Mouse (Mus musculus): ENCODE results near the gene Gpr183. TPM values are rescaled to one million over a fixed set of nuclear protein-coding genes. Genes with fewer than 3 reads are reported as not detected.

The Gpr183 gene
- polyA plus RNA-seq, 1 experiment from 2014 or later: 3.0 TPM

DNA sequence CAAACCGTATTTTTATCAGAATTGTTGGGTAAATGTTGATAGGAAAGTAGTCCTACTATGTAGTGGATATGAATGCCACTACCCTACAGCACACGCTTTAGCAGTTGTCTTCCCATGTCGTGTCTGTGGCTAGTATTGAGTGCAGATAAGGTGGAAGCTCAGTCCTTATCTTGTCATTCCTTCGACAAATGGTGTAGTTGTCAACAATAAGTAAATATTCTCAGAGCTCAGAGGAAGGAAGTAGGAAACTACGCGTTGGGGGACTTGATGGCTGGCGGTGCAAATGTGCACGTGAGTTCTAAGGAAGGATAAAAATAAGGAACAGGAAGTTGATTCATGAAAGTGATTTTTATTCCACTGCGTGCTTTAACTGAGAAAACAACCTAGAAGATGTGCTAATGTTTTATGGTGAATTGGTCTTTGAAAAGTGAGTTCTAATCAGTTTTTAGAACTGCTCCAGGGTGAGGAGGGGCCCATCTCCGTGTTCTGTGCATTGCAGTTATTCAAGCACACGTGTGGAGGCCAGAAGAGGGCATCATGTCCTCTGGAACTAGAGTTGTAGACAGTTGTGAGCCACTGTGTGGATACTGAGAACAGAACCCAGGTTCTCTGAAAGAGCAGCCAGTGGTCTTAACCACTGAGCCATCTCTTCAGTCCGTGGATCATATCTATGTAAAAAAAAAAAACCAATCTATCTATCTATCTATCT, 35.6 kb downstream of the Gpr183 start:
- no peak overlapping the region for H3K4me2 ChIP-seq (ENCODE audit: low read depth, severe bottlenecking)
- no peaks in the 10 kb centered on the region for H3K27me3 ChIP-seq (ENCODE audit: control insufficient read depth, insufficient read depth, low read length)
- no peak overlapping the region for H3K27ac ChIP-seq (replicated peaks; ENCODE audit: low read depth, low read length)
- no peaks in the 10 kb centered on the region for H3K36me3 ChIP-seq (ENCODE audit: control insufficient read depth, insufficient read depth, low read length)
- H3K4me3 ChIP-seq (ENCODE audit: low read depth, low read length): no peak overlapping the region
- no peak overlapping the region for H3K9ac ChIP-seq (ENCODE audit: low read length)
- 87% methylated on average over 12 of the region's 12 CpGs for WGBS
- H3K4me1 ChIP-seq (ENCODE audit: control insufficient read depth, insufficient read depth, low read length): no peaks in the 10 kb centered on the region
- H3K9me3 ChIP-seq (ENCODE audit: control insufficient read depth, low read length): no peaks in the 10 kb centered on the region
- ATAC-seq (ENCODE audit: insufficient number of reproducible peaks, low FRiP score, low TSS enrichment, low read depth) (no peak), DNase-seq (ENCODE audit: low spot score) (no peak)

DNA sequence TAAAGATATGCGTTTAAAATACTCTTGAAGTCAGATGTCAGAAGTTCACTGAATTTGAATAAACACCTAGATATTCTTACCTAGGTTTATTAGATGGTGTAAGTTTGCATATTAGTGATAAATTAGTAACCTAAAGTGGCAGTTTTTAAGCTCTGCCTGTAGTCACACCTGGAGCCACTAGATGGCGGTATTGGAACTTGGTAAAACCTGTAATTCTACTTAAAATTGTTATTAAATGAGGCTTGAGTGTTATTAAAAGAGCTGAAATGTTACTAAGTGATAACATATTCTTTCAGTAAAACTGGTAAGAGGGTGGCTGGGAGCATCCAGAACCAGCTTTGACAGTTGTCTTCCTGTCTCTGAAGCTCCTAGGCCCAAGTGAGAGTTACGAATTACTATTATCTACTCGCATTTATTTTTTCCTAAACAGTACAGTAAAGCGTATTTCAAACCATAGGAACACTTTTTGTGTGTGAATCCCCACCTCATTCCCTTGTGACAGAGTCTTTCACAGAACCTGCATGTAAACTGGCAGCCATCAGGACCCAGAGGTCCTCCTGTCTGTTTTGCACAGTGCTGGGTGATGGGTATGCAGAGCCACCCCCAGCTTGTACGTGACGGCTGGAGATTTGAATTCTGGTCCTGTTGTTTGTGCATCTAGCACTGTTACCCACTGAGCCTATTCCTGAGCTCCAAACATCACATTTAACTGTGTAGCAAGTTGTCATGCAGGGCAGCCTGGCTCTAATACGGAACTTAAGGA, 36.4 kb downstream of the Gpr183 start:
- Histone ChIP-seq H3K9me3 (ENCODE audit: control insufficient read depth, low read length) (no peaks in the 10 kb centered on the region), H3K4me1 (ENCODE audit: control insufficient read depth, insufficient read depth, low read length) (no peaks in the 10 kb centered on the region), H3K4me3 (ENCODE audit: low read depth, low read length) (no peak overlapping the region), H3K9ac (ENCODE audit: low read length) (no peak overlapping the region), H3K27me3 (ENCODE audit: control insufficient read depth, insufficient read depth, low read length) (no peaks in the 10 kb centered on the region), H3K27ac (replicated peaks; ENCODE audit: low read depth, low read length) (no peak overlapping the region), H3K36me3 (ENCODE audit: control insufficient read depth, insufficient read depth, low read length) (no peaks in the 10 kb centered on the region), H3K4me2 (ENCODE audit: low read depth, severe bottlenecking) (no peak overlapping the region)
- whole genome bisulfite sequencing: 71% methylated on average over 8 of the region's 8 CpGs
- no peak for ATAC-seq (ENCODE audit: insufficient number of reproducible peaks, low FRiP score, low TSS enrichment, low read depth)
- DNase-seq (ENCODE audit: low spot score): peak; percentile 65

DNA sequence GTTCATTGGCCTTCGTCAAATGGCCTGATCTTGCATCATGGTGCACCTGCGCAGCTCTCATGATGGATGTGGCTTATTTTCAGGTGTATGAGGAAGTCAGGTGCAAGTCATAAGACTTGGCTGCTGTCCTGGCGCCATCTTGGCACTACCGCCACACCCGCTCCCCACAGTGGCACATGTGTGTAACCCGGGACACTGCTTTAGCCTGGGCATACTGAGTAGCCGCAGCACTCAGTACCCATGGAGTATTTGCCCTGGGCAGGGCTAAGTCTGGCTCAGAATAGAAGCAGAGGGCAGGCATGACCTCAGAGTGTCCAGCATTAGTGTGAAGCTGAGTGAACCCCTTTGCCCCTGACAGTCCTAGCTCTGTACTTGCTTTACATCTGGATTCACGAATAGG, 37.5 kb downstream of the Gpr183 start:
- Histone ChIP-seq H3K4me3 (ENCODE audit: low read depth, low read length) (no peak overlapping the region), H3K4me1 (ENCODE audit: control insufficient read depth, insufficient read depth, low read length) (no peaks in the 10 kb centered on the region), H3K9me3 (ENCODE audit: control insufficient read depth, low read length) (no peaks in the 10 kb centered on the region), H3K36me3 (ENCODE audit: control insufficient read depth, insufficient read depth, low read length) (no peaks in the 10 kb centered on the region), H3K9ac (ENCODE audit: low read length) (no peak overlapping the region), H3K27me3 (ENCODE audit: control insufficient read depth, insufficient read depth, low read length) (no peaks in the 10 kb centered on the region), H3K4me2 (ENCODE audit: low read depth, severe bottlenecking) (no peak overlapping the region), H3K27ac (replicated peaks; ENCODE audit: low read depth, low read length) (no peak overlapping the region)
- WGBS: 91% methylated on average over 8 of the region's 8 CpGs
- no peak for ATAC-seq (ENCODE audit: insufficient number of reproducible peaks, low FRiP score, low TSS enrichment, low read depth)
- DNase-seq (ENCODE audit: low spot score): no peak

DNA sequence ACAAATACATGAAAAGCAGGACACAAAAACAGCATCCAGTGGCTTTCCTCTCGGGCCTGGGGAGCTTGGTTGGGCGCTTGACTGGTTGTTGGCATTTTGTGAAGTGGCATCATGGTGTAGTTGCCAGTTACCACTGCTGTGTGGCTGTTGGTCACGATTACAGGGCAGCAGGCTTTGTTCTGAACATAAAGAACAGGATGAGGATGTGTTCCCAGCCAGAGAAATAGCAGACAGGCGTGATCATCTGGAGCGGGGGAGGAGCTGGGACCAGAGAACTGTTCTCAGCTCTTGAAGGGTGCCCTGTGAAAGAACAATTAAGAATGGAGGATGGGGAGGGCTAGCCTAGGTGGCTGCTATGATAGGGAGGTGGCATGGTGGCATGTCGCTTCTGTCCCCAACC, 38.1 kb downstream of the Gpr183 start:
- 84% methylated on average over 6 of the region's 6 CpGs for WGBS
- no peak for ATAC-seq (ENCODE audit: insufficient number of reproducible peaks, low FRiP score, low TSS enrichment, low read depth)
- H3K9ac ChIP-seq (ENCODE audit: low read length): no peak overlapping the region
- no peak for DNase-seq (ENCODE audit: low spot score)
- no peak overlapping the region for H3K4me2 ChIP-seq (ENCODE audit: low read depth, severe bottlenecking)
- no peaks in the 10 kb centered on the region for H3K9me3 ChIP-seq (ENCODE audit: control insufficient read depth, low read length)
- no peak overlapping the region for H3K4me3 ChIP-seq (ENCODE audit: low read depth, low read length)
- no peak overlapping the region for H3K27ac ChIP-seq (replicated peaks; ENCODE audit: low read depth, low read length)
- no peaks in the 10 kb centered on the region for H3K4me1 ChIP-seq (ENCODE audit: control insufficient read depth, insufficient read depth, low read length)
- H3K27me3 ChIP-seq (ENCODE audit: control insufficient read depth, insufficient read depth, low read length): no peaks in the 10 kb centered on the region
- no peaks in the 10 kb centered on the region for H3K36me3 ChIP-seq (ENCODE audit: control insufficient read depth, insufficient read depth, low read length)

DNA sequence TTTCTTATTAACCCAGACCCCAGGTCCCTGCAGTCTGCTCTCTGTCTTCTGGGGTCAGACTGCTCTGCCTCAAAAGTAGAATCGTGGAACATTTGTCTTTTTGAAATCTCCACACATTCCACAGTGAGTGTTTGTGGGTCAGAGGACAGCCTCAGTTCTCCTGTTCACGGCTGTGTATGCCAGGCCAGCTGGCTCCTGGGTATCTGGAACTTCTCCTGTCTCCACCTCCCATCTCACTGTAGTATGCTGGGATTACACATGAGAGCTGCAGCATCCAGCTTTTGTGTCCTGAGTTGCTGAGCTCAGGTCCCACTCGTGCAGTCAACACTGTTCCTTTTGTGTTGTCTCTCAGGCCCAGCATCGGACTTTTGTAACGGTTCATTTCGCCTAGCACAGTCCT, 40.1 kb downstream of the Gpr183 start:
- Histone ChIP-seq H3K36me3 (ENCODE audit: control insufficient read depth, insufficient read depth, low read length) (no peaks in the 10 kb centered on the region), H3K4me2 (ENCODE audit: low read depth, severe bottlenecking) (no peak overlapping the region), H3K9ac (ENCODE audit: low read length) (no peak overlapping the region), H3K27ac (replicated peaks; ENCODE audit: low read depth, low read length) (no peak overlapping the region), H3K27me3 (ENCODE audit: control insufficient read depth, insufficient read depth, low read length) (no peaks in the 10 kb centered on the region), H3K4me1 (ENCODE audit: control insufficient read depth, insufficient read depth, low read length) (no peaks in the 10 kb centered on the region), H3K4me3 (ENCODE audit: low read depth, low read length) (no peak overlapping the region), H3K9me3 (ENCODE audit: control insufficient read depth, low read length) (no peaks in the 10 kb centered on the region)
- ATAC-seq (ENCODE audit: insufficient number of reproducible peaks, low FRiP score, low TSS enrichment, low read depth) (no peak), DNase-seq (ENCODE audit: low spot score) (no peak)
- WGBS: 90% methylated on average over 6 of the region's 6 CpGs

DNA sequence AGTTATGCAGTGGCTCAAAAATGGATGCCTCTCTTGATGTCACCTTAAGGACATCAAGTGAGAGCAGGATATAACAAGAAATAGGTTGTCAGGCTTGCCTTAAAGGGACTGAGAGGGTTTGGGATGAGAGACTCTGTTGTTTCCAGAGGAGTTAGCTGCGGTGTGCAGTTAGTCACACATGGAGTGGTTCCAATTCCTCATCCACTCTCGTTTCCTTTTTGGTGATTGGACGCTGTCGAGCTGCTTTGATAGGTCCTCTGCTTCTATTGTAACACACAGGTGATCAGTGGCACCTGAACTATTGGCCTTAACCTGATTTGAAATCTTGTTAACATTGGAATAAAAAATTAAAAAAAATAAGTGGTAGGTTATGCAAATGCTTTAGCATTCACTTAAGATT, 42.3 kb downstream of the Gpr183 start:
- H3K36me3 ChIP-seq (ENCODE audit: control insufficient read depth, insufficient read depth, low read length): no peaks in the 10 kb centered on the region
- no peaks in the 10 kb centered on the region for H3K27me3 ChIP-seq (ENCODE audit: control insufficient read depth, insufficient read depth, low read length)
- H3K4me1 ChIP-seq (ENCODE audit: control insufficient read depth, insufficient read depth, low read length): no peaks in the 10 kb centered on the region
- H3K9ac ChIP-seq (ENCODE audit: low read length): no peak overlapping the region
- no peak overlapping the region for H3K4me2 ChIP-seq (ENCODE audit: low read depth, severe bottlenecking)
- H3K27ac ChIP-seq (replicated peaks; ENCODE audit: low read depth, low read length): no peak overlapping the region
- DNase-seq (ENCODE audit: low spot score) (no peak), ATAC-seq (ENCODE audit: insufficient number of reproducible peaks, low FRiP score, low TSS enrichment, low read depth) (no peak)
- H3K4me3 ChIP-seq (ENCODE audit: low read depth, low read length): no peak overlapping the region
- H3K9me3 ChIP-seq (ENCODE audit: control insufficient read depth, low read length): no peaks in the 10 kb centered on the region
- 90% methylated on average over 4 of the region's 4 CpGs for WGBS

DNA sequence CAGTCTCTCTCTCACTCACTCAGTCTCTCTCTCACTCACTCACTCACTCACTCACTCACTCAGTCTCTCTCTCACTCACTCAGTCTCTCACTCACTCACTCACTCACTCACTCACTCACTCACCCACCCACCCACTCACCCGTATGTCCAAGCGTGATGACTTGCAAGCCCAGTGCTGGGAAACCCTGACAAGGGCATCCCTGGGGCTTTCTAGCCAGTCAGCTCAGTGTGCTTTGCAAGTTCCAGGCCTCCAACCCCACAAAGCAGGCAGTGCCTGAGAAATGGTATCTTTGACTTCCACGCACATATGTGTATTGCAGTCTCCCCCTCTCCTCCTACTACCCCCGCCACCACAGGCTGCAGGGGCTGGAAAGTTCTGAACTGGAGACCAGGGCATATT, 43.0 kb downstream of the Gpr183 start:
- H3K9me3 ChIP-seq (ENCODE audit: control insufficient read depth, low read length): no peaks in the 10 kb centered on the region
- ATAC-seq (ENCODE audit: insufficient number of reproducible peaks, low FRiP score, low TSS enrichment, low read depth) (no peak), DNase-seq (ENCODE audit: low spot score) (no peak)
- H3K4me3 ChIP-seq (ENCODE audit: low read depth, low read length): no peak overlapping the region
- H3K4me1 ChIP-seq (ENCODE audit: control insufficient read depth, insufficient read depth, low read length): no peaks in the 10 kb centered on the region
- no peak overlapping the region for H3K4me2 ChIP-seq (ENCODE audit: low read depth, severe bottlenecking)
- H3K27me3 ChIP-seq (ENCODE audit: control insufficient read depth, insufficient read depth, low read length): no peaks in the 10 kb centered on the region
- H3K36me3 ChIP-seq (ENCODE audit: control insufficient read depth, insufficient read depth, low read length): no peaks in the 10 kb centered on the region
- H3K27ac ChIP-seq (replicated peaks; ENCODE audit: low read depth, low read length): no peak overlapping the region
- 93% methylated on average over 4 of the region's 4 CpGs for WGBS
- H3K9ac ChIP-seq (ENCODE audit: low read length): no peak overlapping the region

DNA sequence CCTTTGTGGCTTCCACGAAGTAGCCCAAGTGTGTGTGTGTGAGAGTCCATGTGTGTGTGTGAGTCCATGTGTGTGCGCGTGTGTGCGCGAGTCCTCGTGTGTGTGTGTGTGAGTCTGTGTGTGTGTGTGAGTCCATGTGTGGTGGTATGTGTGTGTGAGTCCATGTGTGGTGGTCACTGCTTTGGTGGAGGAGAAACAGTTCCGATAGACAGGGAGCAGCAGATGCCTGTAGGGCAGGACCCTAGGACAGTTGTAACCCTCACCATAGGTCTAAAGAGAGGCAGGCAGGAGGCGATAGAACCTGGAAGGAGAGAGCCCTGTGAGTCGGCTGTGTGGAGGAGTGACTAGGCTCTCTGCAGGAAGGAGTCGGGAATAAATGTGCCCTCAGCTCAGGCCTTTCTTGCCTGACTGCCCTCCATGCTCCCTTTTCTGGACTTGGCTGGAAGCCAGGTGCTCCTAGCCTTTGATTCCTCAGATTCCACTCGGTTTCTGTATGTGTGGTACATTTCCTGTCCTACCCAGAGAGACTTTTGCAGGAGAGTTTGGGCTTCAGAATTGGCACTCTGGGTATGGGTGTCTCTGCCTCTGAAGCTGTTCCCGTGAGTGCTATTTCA, 44.4 kb downstream of the Gpr183 start:
- WGBS: 88% methylated on average over 12 of the region's 12 CpGs
- DNase-seq (ENCODE audit: low spot score) (no peak), ATAC-seq (ENCODE audit: insufficient number of reproducible peaks, low FRiP score, low TSS enrichment, low read depth) (no peak)
- Histone ChIP-seq H3K9ac (ENCODE audit: low read length) (no peak overlapping the region), H3K27ac (replicated peaks; ENCODE audit: low read depth, low read length) (no peak overlapping the region), H3K4me3 (ENCODE audit: low read depth, low read length) (no peak overlapping the region), H3K4me1 (ENCODE audit: control insufficient read depth, insufficient read depth, low read length) (no peaks in the 10 kb centered on the region), H3K9me3 (ENCODE audit: control insufficient read depth, low read length) (no peaks in the 10 kb centered on the region), H3K27me3 (ENCODE audit: control insufficient read depth, insufficient read depth, low read length) (no peaks in the 10 kb centered on the region), H3K36me3 (ENCODE audit: control insufficient read depth, insufficient read depth, low read length) (no peaks in the 10 kb centered on the region), H3K4me2 (ENCODE audit: low read depth, severe bottlenecking) (no peak overlapping the region)
